Mouse (Mus musculus) brain, embryonic 14.5 days (tissue): ENCODE results near the gene Defa22.
"Not testable (repeated sequence)": the region's sequence is repeated elsewhere in the genome, so short reads cannot be mapped to it uniquely, and the experiment has no call there.

ENCODE experiments used
- CTCF ChIP-seq: fragments of 200-500 bp; IDR thresholded peaks from 2 replicates; pipeline ENCODE4 v1.5.1; 2012; ENCODE audit warnings: inconsistent platforms, mild to moderate bottlenecking, moderate library complexity, borderline replicate concordance; ENCODE audit not compliant: insufficient read depth, insufficient read length; ENCODE audit errors: extremely low read depth
- POLR2A ChIP-seq: fragments of 200-500 bp; IDR thresholded peaks from 2 replicates; pipeline ENCODE4 v1.6.1; 2012; ENCODE audit warnings: mild to moderate bottlenecking, inconsistent platforms, borderline replicate concordance; ENCODE audit not compliant: poor library complexity, insufficient read depth, insufficient read length, severe bottlenecking; ENCODE audit errors: extremely low read depth

GRCm38 (mm10) chr8:21191314-21191713 lies 29.2 kb downstream of the Defa22 start, which contains the start of gene Defa31:
- not testable (repeated sequence) for TF ChIP-seq CTCF, POLR2A
